Mouse (Mus musculus): ENCODE measurements around the gene Gm12216. TPM values are rescaled to one million over a fixed set of nuclear protein-coding genes. Genes with fewer than 3 reads are reported as not detected.

The Gm12216 gene
- 3.2 TPM for polyA plus RNA-seq (2015; fragmentation: Illumina TruSeq; extraction: RNeasy Lipid Tissue Mini Kit (QIAGEN cat#74804); ENCODE audit: insufficient read depth, low read depth, low replicate concordance)

DNA sequence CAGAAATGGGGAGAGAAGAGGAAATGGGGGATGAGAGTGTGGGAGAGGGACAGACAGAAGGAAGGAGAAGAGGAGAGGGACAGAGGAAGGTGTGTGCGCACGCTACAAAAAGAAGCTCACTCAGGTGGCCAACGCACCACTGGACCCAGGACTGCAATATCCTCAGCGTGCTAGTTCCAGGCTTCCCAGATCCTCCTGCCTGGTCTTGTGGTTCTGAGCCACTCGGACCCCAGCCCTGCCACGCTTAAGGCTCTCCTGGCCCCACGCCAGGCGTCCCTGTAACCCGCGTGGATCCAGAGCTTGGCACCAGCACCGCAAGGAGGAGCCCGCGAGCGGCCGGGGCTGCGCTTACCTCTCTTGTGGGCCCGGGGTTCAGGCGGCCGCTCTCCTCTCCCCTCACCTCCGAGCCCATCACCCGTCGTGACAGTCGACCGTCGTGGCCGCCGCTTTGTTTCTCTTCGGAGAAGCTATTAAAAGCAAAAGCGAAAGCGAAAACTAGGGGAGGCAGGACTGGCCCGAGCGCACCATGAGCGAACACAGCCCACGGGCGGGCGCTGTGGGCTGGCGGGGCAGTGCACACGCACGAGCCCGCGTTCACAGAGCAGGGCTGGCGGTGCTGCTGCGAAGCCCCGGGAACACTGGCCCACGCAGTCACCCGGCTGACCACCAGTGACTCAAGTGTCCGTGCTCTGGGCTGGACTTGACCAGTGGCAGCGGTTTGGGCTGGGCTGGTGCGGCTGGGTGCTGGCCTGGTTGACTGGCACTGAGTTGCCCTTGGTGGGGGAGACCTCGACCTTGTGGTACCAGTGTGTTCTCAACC is at the start of gene Gm12216:
Gm12216 (minus strand) TSS at position 496 of the 820 bp plus-strand sequence.

DNA sequence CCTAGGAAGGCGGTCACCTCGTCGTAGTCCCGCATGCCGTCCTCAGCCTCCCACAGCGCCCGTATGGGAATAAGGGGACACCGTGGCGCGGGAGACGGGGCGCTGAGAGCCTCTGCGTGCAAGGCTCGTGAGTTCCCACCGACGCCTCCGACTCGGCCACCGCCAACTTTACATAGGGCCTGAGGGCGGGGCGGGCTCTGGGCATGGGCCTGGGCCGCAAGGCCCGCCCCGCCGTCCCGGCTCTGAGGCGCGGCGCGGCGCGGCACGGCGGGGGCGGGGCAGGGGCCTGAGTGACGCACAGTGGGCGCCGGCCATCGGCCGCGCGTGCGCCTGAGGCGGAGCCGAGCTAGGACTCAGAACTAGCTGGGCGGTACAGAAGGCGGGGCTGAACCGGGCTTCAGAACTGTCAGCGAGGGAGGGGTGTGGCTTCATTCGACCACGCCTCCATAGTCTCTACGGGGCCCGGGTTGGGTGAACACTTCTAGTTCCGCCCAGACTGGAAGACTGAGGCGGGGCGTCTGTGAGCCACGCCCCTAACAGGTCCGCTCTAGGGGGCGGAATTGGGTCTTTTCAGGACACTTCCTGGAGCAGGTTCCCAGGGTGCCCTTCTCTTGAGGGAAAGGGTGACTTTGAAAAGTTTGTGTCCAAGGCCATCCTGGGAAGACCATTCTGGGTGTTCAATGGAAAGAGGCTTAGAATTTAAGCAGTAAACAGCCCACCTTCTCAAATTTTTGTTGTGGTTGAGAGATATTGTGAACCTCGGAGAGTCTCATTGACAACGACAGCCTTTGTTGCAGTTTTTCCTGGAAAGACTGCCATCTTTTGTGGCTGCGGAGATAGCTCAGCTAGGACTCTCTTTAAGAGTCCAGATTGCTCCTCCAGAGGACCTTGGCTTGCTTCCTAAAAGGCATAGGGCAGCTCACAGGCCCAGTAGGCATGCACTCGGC is 32.7 kb upstream of the Gm12216 start, which contains the start of gene Slc22a5:
Slc22a5 (minus strand) TSS at position 156 of the 947 bp plus-strand sequence.

DNA sequence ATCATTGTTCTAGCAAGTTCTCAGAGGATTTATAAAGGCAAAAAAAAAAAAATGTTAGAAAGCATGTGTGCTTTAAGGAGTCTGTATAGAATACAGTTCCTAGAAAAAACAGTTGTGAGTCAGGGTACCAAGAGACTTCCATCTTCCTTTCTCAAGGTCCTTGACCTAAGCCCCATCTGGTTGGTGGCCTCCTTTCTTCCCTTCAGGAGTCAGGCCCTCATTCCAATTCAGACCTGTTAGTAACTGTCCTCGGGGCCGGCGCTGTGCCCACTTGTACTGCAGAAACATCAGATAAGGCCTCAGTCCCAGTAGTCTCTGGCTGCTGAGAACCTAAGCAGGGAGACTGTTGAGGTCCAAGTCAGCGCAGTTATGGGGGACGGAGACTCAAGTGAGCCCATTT is 86.0 kb downstream of the Gm12216 start, which contains the start of gene Gm17334:
Gm17334 (minus strand) TSS at position 101 of the 400 bp plus-strand sequence.

DNA sequence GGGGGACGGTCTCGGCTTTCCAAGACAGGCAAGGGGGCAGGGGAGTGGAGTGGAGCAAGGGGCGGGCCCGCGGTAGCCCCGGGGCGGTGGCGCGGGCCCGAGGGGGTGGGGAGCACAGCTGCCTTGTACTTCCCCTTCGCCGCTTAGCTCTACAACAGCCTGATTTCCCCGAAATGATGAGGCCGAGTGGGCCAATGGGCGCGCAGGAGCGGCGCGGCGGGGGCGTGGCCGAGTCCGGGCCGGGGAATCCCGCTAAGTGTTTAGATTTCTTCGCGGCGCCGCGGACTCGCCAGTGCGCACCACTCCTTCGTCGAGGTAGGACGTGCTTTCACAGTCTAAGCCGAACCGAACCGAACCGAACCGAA is 89.3 kb downstream of the Gm12216 start, which contains the start of gene Irf1:
Irf1 (plus strand) TSS at position 255 of the 365 bp plus-strand sequence.

Other genes with a start within 250 kb of the Gm12216 start
- not detected for gene Il4, start 240.6 kb downstream of the Gm12216 start, polyA plus RNA-seq (2015; fragmentation: Illumina TruSeq; extraction: RNeasy Lipid Tissue Mini Kit (QIAGEN cat#74804); ENCODE audit: insufficient read depth, low read depth, low replicate concordance)
- gene Il13, start 224.6 kb downstream of the Gm12216 start, polyA plus RNA-seq (2015; fragmentation: Illumina TruSeq; extraction: RNeasy Lipid Tissue Mini Kit (QIAGEN cat#74804); ENCODE audit: insufficient read depth, low read depth, low replicate concordance), result not detected
- gene Rad50, start 151.9 kb downstream of the Gm12216 start, polyA plus RNA-seq (2015; fragmentation: Illumina TruSeq; extraction: RNeasy Lipid Tissue Mini Kit (QIAGEN cat#74804); ENCODE audit: insufficient read depth, low read depth, low replicate concordance), result 3.0 TPM
- gene Il5, start 138.5 kb downstream of the Gm12216 start, polyA plus RNA-seq (2015; fragmentation: Illumina TruSeq; extraction: RNeasy Lipid Tissue Mini Kit (QIAGEN cat#74804); ENCODE audit: insufficient read depth, low read depth, low replicate concordance), result not detected
- 19.1 TPM for gene Irf1, start 89.2 kb downstream of the Gm12216 start, polyA plus RNA-seq (2015; fragmentation: Illumina TruSeq; extraction: RNeasy Lipid Tissue Mini Kit (QIAGEN cat#74804); ENCODE audit: insufficient read depth, low read depth, low replicate concordance)
- 1.00 TPM for gene Gm17334, start 86.1 kb downstream of the Gm12216 start, polyA plus RNA-seq (2015; fragmentation: Illumina TruSeq; extraction: RNeasy Lipid Tissue Mini Kit (QIAGEN cat#74804); ENCODE audit: insufficient read depth, low read depth, low replicate concordance)
- 4.7 TPM for gene Slc22a5, start 32.4 kb upstream of the Gm12216 start, polyA plus RNA-seq (2015; fragmentation: Illumina TruSeq; extraction: RNeasy Lipid Tissue Mini Kit (QIAGEN cat#74804); ENCODE audit: insufficient read depth, low read depth, low replicate concordance)
- gene Slc22a21, start 121.1 kb upstream of the Gm12216 start, polyA plus RNA-seq (2015; fragmentation: Illumina TruSeq; extraction: RNeasy Lipid Tissue Mini Kit (QIAGEN cat#74804); ENCODE audit: insufficient read depth, low read depth, low replicate concordance), result 0.76 TPM
- 1.8 TPM for gene Slc22a4, start 168.8 kb upstream of the Gm12216 start, polyA plus RNA-seq (2015; fragmentation: Illumina TruSeq; extraction: RNeasy Lipid Tissue Mini Kit (QIAGEN cat#74804); ENCODE audit: insufficient read depth, low read depth, low replicate concordance)
- gene Pdlim4, start 209.8 kb upstream of the Gm12216 start, polyA plus RNA-seq (2015; fragmentation: Illumina TruSeq; extraction: RNeasy Lipid Tissue Mini Kit (QIAGEN cat#74804); ENCODE audit: insufficient read depth, low read depth, low replicate concordance), result 5.8 TPM
- 7.5 TPM for gene P4ha2, start 240.8 kb upstream of the Gm12216 start, polyA plus RNA-seq (2015; fragmentation: Illumina TruSeq; extraction: RNeasy Lipid Tissue Mini Kit (QIAGEN cat#74804); ENCODE audit: insufficient read depth, low read depth, low replicate concordance)

Measured in pancreas, adult 10 weeks (tissue).